Mouse (Mus musculus) lung, postnatal 0 days (tissue): ENCODE data around the gene Tsc22d3.

ENCODE experiments used
- CTCF ChIP-seq: IDR thresholded peaks from 2 replicates; pipeline ENCODE4 v1.5.1; 2016; ENCODE audit warnings: antibody characterized with exemption, mild to moderate bottlenecking
- EP300 ChIP-seq: IDR thresholded peaks from 2 replicates; pipeline ENCODE4 v1.6.1; 2016; ENCODE audit warnings: antibody characterized with exemption, mild to moderate bottlenecking, control low read depth

DNA sequence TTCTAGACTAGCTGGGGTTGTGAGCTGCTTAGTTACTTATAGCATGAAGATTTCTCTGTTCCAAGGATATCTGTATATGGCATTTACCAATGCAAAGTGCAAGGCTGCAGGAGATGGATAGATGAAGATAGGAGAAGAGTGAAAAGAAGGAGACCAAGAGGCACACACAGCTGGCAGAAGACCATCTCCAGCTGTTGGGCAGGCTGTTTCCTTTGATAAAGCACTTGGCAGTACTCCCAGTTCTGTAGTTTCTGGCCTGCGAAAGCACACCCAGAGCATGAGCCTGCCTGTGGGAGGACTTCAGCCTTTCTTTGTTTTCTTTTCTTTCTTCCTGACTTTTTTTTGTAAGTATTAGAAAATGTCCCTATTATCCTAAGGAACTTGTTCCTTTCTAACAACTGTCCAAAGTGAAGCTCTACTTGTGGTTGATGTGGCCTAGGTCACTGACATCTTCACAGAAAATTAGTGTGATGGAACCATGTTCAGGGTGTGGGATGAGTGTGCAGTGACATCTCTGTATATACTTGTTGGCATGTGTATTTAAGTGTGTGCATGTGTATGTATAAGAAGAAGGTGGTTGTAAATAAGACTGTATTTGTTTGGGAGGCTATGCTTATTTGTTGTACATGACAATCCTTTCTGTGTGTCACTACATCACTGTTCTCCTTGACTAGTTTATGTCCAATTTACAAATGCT lies 32.6 kb downstream of the Tsc22d3 start:
- TF ChIP-seq EP300 (peak; percentile 95), CTCF (no peak)
